Mouse (Mus musculus): Measurements from ENCODE around the gene Mecom. TPM values are rescaled to one million over a fixed set of nuclear protein-coding genes. Genes with fewer than 3 reads are reported as not detected.

Gene Mecom
- polyA plus RNA-seq, 1 experiment from 2014 or later, result 19.5 TPM

- no peak overlapping the region for H3K9ac ChIP-seq (ENCODE audit: low read length)
- H3K9me3 ChIP-seq (ENCODE audit: control insufficient read depth, low read length), result no peaks in the 10 kb centered on the region
- H3K4me1 ChIP-seq (replicated peaks; ENCODE audit: control insufficient read depth, insufficient read depth, low read length), result no peaks in the 10 kb centered on the region
- 92% methylated on average over 5 of the region's 5 CpGs for WGBS
- H3K36me3 ChIP-seq (ENCODE audit: control insufficient read depth, insufficient read depth, low read length), result no peaks in the 10 kb centered on the region
- DNase-seq (ENCODE audit: low spot score), result no peak
- no peak overlapping the region for H3K4me3 ChIP-seq (ENCODE audit: low read depth, low read length)
- H3K27ac ChIP-seq (ENCODE audit: low read depth, low read length), result no peak overlapping the region
- no peaks in the 10 kb centered on the region for H3K27me3 ChIP-seq (ENCODE audit: control insufficient read depth, insufficient read depth, low read length)
- ATAC-seq (replicated peaks; ENCODE audit: low FRiP score), result no peak
- H3K4me2 ChIP-seq (ENCODE audit: low read depth, low read length, severe bottlenecking), result no peak overlapping the region
These were observed 186.6 kb downstream of the Mecom start for GRCm38 (mm10) chr3:30361190-30361589.

- Histone ChIP-seq H3K9ac (ENCODE audit: low read length) (no peak overlapping the region), H3K4me2 (ENCODE audit: low read depth, low read length, severe bottlenecking) (no peak overlapping the region), H3K4me3 (ENCODE audit: low read depth, low read length) (no peak overlapping the region), H3K9me3 (ENCODE audit: control insufficient read depth, low read length) (no peaks in the 10 kb centered on the region), H3K4me1 (replicated peaks; ENCODE audit: control insufficient read depth, insufficient read depth, low read length) (0 out of 2 replicates have a peak, but pooled peaks cover under 1% of the 10 kb centered on the region), H3K27ac (ENCODE audit: low read depth, low read length) (no peak overlapping the region), H3K27me3 (ENCODE audit: control insufficient read depth, insufficient read depth, low read length) (peaks cover 7% of the 10 kb centered on the region; the same call in 1 of the 2 replicates), H3K36me3 (ENCODE audit: control insufficient read depth, insufficient read depth, low read length) (no peaks in the 10 kb centered on the region)
- no peak for ATAC-seq (replicated peaks; ENCODE audit: low FRiP score)
- WGBS, result 45% methylated on average over 6 of the region's 6 CpGs
- DNase-seq (ENCODE audit: low spot score), result no peak
These were observed 193.7 kb downstream of the Mecom start for GRCm38 (mm10) chr3:30353878-30354727.

GRCm38 (mm10) chr3:30349279-30349678 is 198.5 kb downstream of the Mecom start:
- ATAC-seq (replicated peaks; ENCODE audit: low FRiP score) (peak; percentile 44; the same call in 1 of the 2 replicates), DNase-seq (ENCODE audit: low spot score) (peak; percentile 63)
- H3K27me3 ChIP-seq (ENCODE audit: control insufficient read depth, insufficient read depth, low read length), result peaks cover 7% of the 10 kb centered on the region; the same call in 1 of the 2 replicates
- no peaks in the 10 kb centered on the region for H3K36me3 ChIP-seq (ENCODE audit: control insufficient read depth, insufficient read depth, low read length)
- 21% methylated on average over 7 of the region's 7 CpGs for WGBS
- no peak overlapping the region for H3K27ac ChIP-seq (ENCODE audit: low read depth, low read length)
- no peak overlapping the region for H3K9ac ChIP-seq (ENCODE audit: low read length)
- no peaks in the 10 kb centered on the region for H3K9me3 ChIP-seq (ENCODE audit: control insufficient read depth, low read length)
- no peak overlapping the region for H3K4me3 ChIP-seq (ENCODE audit: low read depth, low read length)
- 0 out of 2 replicates have a peak, but pooled peaks cover 2% of the 10 kb centered on the region for H3K4me1 ChIP-seq (replicated peaks; ENCODE audit: control insufficient read depth, insufficient read depth, low read length)
- no peak overlapping the region for H3K4me2 ChIP-seq (ENCODE audit: low read depth, low read length, severe bottlenecking)

GRCm38 (mm10) chr3:30344151-30344550 is 203.7 kb downstream of the Mecom start:
- Histone ChIP-seq H3K9ac (ENCODE audit: low read length) (no peak overlapping the region), H3K36me3 (ENCODE audit: control insufficient read depth, insufficient read depth, low read length) (no peaks in the 10 kb centered on the region), H3K4me1 (replicated peaks; ENCODE audit: control insufficient read depth, insufficient read depth, low read length) (0 out of 2 replicates have a peak, but pooled peaks cover 2% of the 10 kb centered on the region), H3K4me2 (ENCODE audit: low read depth, low read length, severe bottlenecking) (no peak overlapping the region), H3K27ac (ENCODE audit: low read depth, low read length) (no peak overlapping the region), H3K4me3 (ENCODE audit: low read depth, low read length) (no peak overlapping the region), H3K27me3 (ENCODE audit: control insufficient read depth, insufficient read depth, low read length) (no peaks in the 10 kb centered on the region), H3K9me3 (ENCODE audit: control insufficient read depth, low read length) (no peaks in the 10 kb centered on the region)
- ATAC-seq (replicated peaks; ENCODE audit: low FRiP score), result no peak
- 85% methylated on average over 4 of the region's 4 CpGs for WGBS
- no peak for DNase-seq (ENCODE audit: low spot score)

- DNase-seq (ENCODE audit: low spot score) (no peak), ATAC-seq (replicated peaks; ENCODE audit: low FRiP score) (no peak)
- no peaks in the 10 kb centered on the region for H3K36me3 ChIP-seq (ENCODE audit: control insufficient read depth, insufficient read depth, low read length)
- no peak overlapping the region for H3K4me2 ChIP-seq (ENCODE audit: low read depth, low read length, severe bottlenecking)
- H3K4me3 ChIP-seq (ENCODE audit: low read depth, low read length), result no peak overlapping the region
- no peak overlapping the region for H3K9ac ChIP-seq (ENCODE audit: low read length)
- no peaks in the 10 kb centered on the region for H3K4me1 ChIP-seq (replicated peaks; ENCODE audit: control insufficient read depth, insufficient read depth, low read length)
- no peaks in the 10 kb centered on the region for H3K9me3 ChIP-seq (ENCODE audit: control insufficient read depth, low read length)
- no peaks in the 10 kb centered on the region for H3K27me3 ChIP-seq (ENCODE audit: control insufficient read depth, insufficient read depth, low read length)
- WGBS, result 91% methylated on average over 6 of the region's 6 CpGs
- no peak overlapping the region for H3K27ac ChIP-seq (ENCODE audit: low read depth, low read length)
These were observed 215.5 kb downstream of the Mecom start for GRCm38 (mm10) chr3:30332337-30332736.

- no peak for DNase-seq (ENCODE audit: low spot score)
- Histone ChIP-seq H3K27ac (ENCODE audit: low read depth, low read length) (no peak overlapping the region), H3K27me3 (ENCODE audit: control insufficient read depth, insufficient read depth, low read length) (no peaks in the 10 kb centered on the region)
These were observed 217.3 kb downstream of the Mecom start for GRCm38 (mm10) chr3:30330476-30330875.

GRCm38 (mm10) chr3:30330021-30330420 is 217.8 kb downstream of the Mecom start:
- Histone ChIP-seq H3K9me3 (ENCODE audit: control insufficient read depth, low read length) (no peaks in the 10 kb centered on the region), H3K4me2 (ENCODE audit: low read depth, low read length, severe bottlenecking) (no peak overlapping the region), H3K9ac (ENCODE audit: low read length) (no peak overlapping the region), H3K27me3 (ENCODE audit: control insufficient read depth, insufficient read depth, low read length) (no peaks in the 10 kb centered on the region), H3K27ac (ENCODE audit: low read depth, low read length) (no peak overlapping the region), H3K4me3 (ENCODE audit: low read depth, low read length) (no peak overlapping the region), H3K4me1 (replicated peaks; ENCODE audit: control insufficient read depth, insufficient read depth, low read length) (no peaks in the 10 kb centered on the region), H3K36me3 (ENCODE audit: control insufficient read depth, insufficient read depth, low read length) (no peaks in the 10 kb centered on the region)
- 74% methylated on average over 3 of the region's 3 CpGs for WGBS
- DNase-seq (ENCODE audit: low spot score), result no peak
- no peak for ATAC-seq (replicated peaks; ENCODE audit: low FRiP score)

More at GRCm38 (mm10) chr3:30330476-30330875, 217.3 kb downstream of the Mecom start:
- no peak for ATAC-seq (replicated peaks; ENCODE audit: low FRiP score)
- Histone ChIP-seq H3K4me2 (ENCODE audit: low read depth, low read length, severe bottlenecking) (no peak overlapping the region), H3K9ac (ENCODE audit: low read length) (no peak overlapping the region), H3K36me3 (ENCODE audit: control insufficient read depth, insufficient read depth, low read length) (no peaks in the 10 kb centered on the region), H3K4me1 (replicated peaks; ENCODE audit: control insufficient read depth, insufficient read depth, low read length) (no peaks in the 10 kb centered on the region), H3K9me3 (ENCODE audit: control insufficient read depth, low read length) (no peaks in the 10 kb centered on the region), H3K4me3 (ENCODE audit: low read depth, low read length) (no peak overlapping the region)
- 91% methylated on average over 3 of the region's 3 CpGs for WGBS

GRCm38 (mm10) chr3:30314955-30315354 is 232.9 kb downstream of the Mecom start:
- 34% methylated on average over 2 of the region's 2 CpGs for WGBS
- Histone ChIP-seq H3K27ac (ENCODE audit: low read depth, low read length) (no peak overlapping the region), H3K36me3 (ENCODE audit: control insufficient read depth, insufficient read depth, low read length) (no peaks in the 10 kb centered on the region), H3K4me2 (ENCODE audit: low read depth, low read length, severe bottlenecking) (no peak overlapping the region), H3K27me3 (ENCODE audit: control insufficient read depth, insufficient read depth, low read length) (no peaks in the 10 kb centered on the region), H3K4me1 (replicated peaks; ENCODE audit: control insufficient read depth, insufficient read depth, low read length) (no peaks in the 10 kb centered on the region; the same call in 1 of the 2 replicates), H3K9ac (ENCODE audit: low read length) (no peak overlapping the region), H3K9me3 (ENCODE audit: control insufficient read depth, low read length) (no peaks in the 10 kb centered on the region), H3K4me3 (ENCODE audit: low read depth, low read length) (no peak overlapping the region)
- DNase-seq (ENCODE audit: low spot score) (no peak), ATAC-seq (replicated peaks; ENCODE audit: low FRiP score) (no peak)

- Histone ChIP-seq H3K27ac (ENCODE audit: low read depth, low read length) (no peak overlapping the region), H3K27me3 (ENCODE audit: control insufficient read depth, insufficient read depth, low read length) (no peaks in the 10 kb centered on the region), H3K9me3 (ENCODE audit: control insufficient read depth, low read length) (no peaks in the 10 kb centered on the region), H3K4me3 (ENCODE audit: low read depth, low read length) (no peak overlapping the region), H3K4me1 (replicated peaks; ENCODE audit: control insufficient read depth, insufficient read depth, low read length) (no peaks in the 10 kb centered on the region), H3K36me3 (ENCODE audit: control insufficient read depth, insufficient read depth, low read length) (no peaks in the 10 kb centered on the region), H3K9ac (ENCODE audit: low read length) (no peak overlapping the region), H3K4me2 (ENCODE audit: low read depth, low read length, severe bottlenecking) (no peak overlapping the region)
- DNase-seq (ENCODE audit: low spot score) (no peak), ATAC-seq (replicated peaks; ENCODE audit: low FRiP score) (no peak)
- WGBS, result 60% methylated on average over 4 of the region's 4 CpGs
These were observed 239.7 kb downstream of the Mecom start for GRCm38 (mm10) chr3:30308081-30308480.
